Mouse (Mus musculus) lung, postnatal 0 days (tissue): ENCODE measurements around the gene Fam214a.

ENCODE experiments used
- CTCF ChIP-seq: IDR thresholded peaks from 2 replicates; pipeline ENCODE4 v1.5.1; 2016; ENCODE audit warnings: antibody characterized with exemption, mild to moderate bottlenecking
- EP300 ChIP-seq: IDR thresholded peaks from 2 replicates; pipeline ENCODE4 v1.6.1; 2016; ENCODE audit warnings: antibody characterized with exemption, mild to moderate bottlenecking, control low read depth

DNA sequence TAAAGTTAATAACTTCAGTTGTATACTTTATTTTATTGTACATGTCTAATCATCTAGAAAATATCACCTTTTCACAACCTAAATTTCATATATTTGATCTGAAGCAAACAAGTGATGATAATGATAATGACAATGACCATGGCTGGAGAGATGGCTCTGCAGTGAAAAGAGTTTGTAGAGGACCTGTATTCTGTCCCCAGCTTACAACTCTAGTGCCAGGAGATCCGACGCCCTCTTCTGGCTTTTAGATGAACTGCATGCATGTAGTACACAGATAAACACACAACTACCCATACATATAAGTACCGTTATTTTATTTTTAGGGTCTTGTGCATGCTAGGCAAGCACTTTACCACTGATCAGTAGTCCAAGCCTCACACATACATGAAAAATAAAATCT lies 1.2 kb upstream of the Fam214a start:
- TF ChIP-seq EP300 (no peak), CTCF (peak; percentile 53)
